Mouse (Mus musculus) testis, adult 2 months (tissue): Measurements from ENCODE around the gene Trpm5.

Experiments
- CTCF ChIP-seq: fragments of 200-500 bp; IDR thresholded peaks from 2 replicates; pipeline ENCODE4 v1.5.1; 2012; ENCODE audit warnings: low read depth, mild to moderate bottlenecking, inconsistent platforms, low read length, moderate library complexity; ENCODE audit not compliant: control insufficient read depth, insufficient read depth, insufficient replicate concordance
- POLR2A ChIP-seq: fragments of 200-500 bp; IDR thresholded peaks from 2 replicates; pipeline ENCODE4 v1.6.1; 2012; ENCODE audit warnings: low read depth, mild to moderate bottlenecking, inconsistent platforms, low read length, moderate library complexity; ENCODE audit not compliant: control insufficient read depth

GRCm38 (mm10) chr7:143023499-143023898, 70.9 kb downstream of the Trpm5 start:
- no peak for TF ChIP-seq POLR2A
- no peak for TF ChIP-seq CTCF
